Mouse (Mus musculus): ENCODE results near the gene Tcf3.

- TF ChIP-seq POLR2A (IDR thresholded peaks at IDR 0.05; ENCODE audit: extremely low read depth, insufficient read depth, low read length) (no peak), CTCF (IDR thresholded peaks at IDR 0.05; ENCODE audit: low read depth, low read length) (no peak)
Observed at GRCm38 (mm10) chr10:80442989-80443388, 9.5 kb upstream of the Tcf3 start.

All from liver, adult 2 months (tissue).